Mouse (Mus musculus) olfactory bulb, adult 2 months (tissue): ENCODE results near the gene Igsf6. TPM values are rescaled to one million over a fixed set of nuclear protein-coding genes. Genes with fewer than 3 reads are reported as not detected.

ENCODE experiments used
- H3K27ac ChIP-seq: fragments of 200-500 bp; 2 replicates; pipeline ENCODE4 v1.5.1; 2012; ENCODE audit warnings: low read depth, low read length; ENCODE audit not compliant: insufficient read depth
- H3K4me1 ChIP-seq: fragments of 200-500 bp; 2 replicates; pipeline ENCODE4 v1.6.1; 2012; ENCODE audit warnings: low read length; ENCODE audit not compliant: control insufficient read depth, insufficient read depth
- H3K4me3 ChIP-seq: fragments of 200-500 bp; 2 replicates; pipeline ENCODE4 v1.5.1; 2012; ENCODE audit warnings: mild to moderate bottlenecking, low read depth, low read length, moderate library complexity; ENCODE audit not compliant: insufficient read depth
- CTCF ChIP-seq: fragments of 200-500 bp; IDR thresholded peaks from 2 replicates; pipeline ENCODE4 v1.5.1; 2012; ENCODE audit warnings: low read depth, mild to moderate bottlenecking, low read length, moderate library complexity; ENCODE audit not compliant: insufficient read depth
- POLR2A ChIP-seq: fragments of 200-500 bp; IDR thresholded peaks from 2 replicates; pipeline ENCODE4 v1.6.1; 2012; ENCODE audit warnings: mild to moderate bottlenecking, low read depth, low read length, moderate library complexity; ENCODE audit not compliant: insufficient read depth
- WGBS: fragments of 180-500 bp; shearing (Covaris S2); methylation state at CpG from one replicate; pipeline ENCODE4 v1.1.7; 2018; 5-methylcytosine and 5-hydroxymethylcytosine counted together
- polyA plus RNA-seq: library from polyadenylated mRNA; stranded (reverse); fragments of >200 nt; gene quantifications from 2 replicates; pipeline ENCODE4 v1.2.4, GENCODE M21; 2012; ENCODE audit warnings: low replicate concordance; ENCODE audit not compliant: missing spikeins, insufficient read depth, insufficient read length

The Igsf6 gene
- polyA plus RNA-seq, 1 experiment = not detected

GRCm38 (mm10) chr7:121018778-121019177 is 55.6 kb downstream of the Igsf6 start:
- WGBS = 87% methylated on average over 3 of the region's 3 CpGs
- TF ChIP-seq POLR2A (no peak), CTCF (no peak)
- Histone ChIP-seq H3K27ac (no peak overlapping the region), H3K4me1 (no peaks in the 10 kb centered on the region), H3K4me3 (no peak overlapping the region)

GRCm38 (mm10) chr7:121014486-121014885 is 59.9 kb downstream of the Igsf6 start:
- H3K4me1 ChIP-seq = no peaks in the 10 kb centered on the region
- TF ChIP-seq CTCF (no peak), POLR2A (no peak)
- 93% methylated on average over 10 of the region's 10 CpGs for WGBS
- no peak overlapping the region for H3K27ac ChIP-seq
- no peak overlapping the region for H3K4me3 ChIP-seq

Other genes starting within 250 kb of the Igsf6 start
- not detected in 2 replicates for gene Eef2k, start 231.7 kb downstream of the Igsf6 start, polyA plus RNA-seq
- not detected in 2 replicates for gene Polr3e, start 156.8 kb downstream of the Igsf6 start, polyA plus RNA-seq
- gene Cdr2, start 92.3 kb downstream of the Igsf6 start, polyA plus RNA-seq = not detected in 2 replicates
- not detected in 2 replicates for gene Mfsd13b, start 92.1 kb downstream of the Igsf6 start, polyA plus RNA-seq
- not detected in 2 replicates for gene Mettl9, start 40.1 kb downstream of the Igsf6 start, polyA plus RNA-seq
- gene Otoa, start 7.1 kb upstream of the Igsf6 start, polyA plus RNA-seq = not detected in 2 replicates